Mouse (Mus musculus) kidney, embryonic 16.5 days (tissue): ENCODE data around the gene Shprh. TPM values are rescaled to one million over a fixed set of nuclear protein-coding genes. Genes with fewer than 3 reads are reported as not detected.

ENCODE experiments used
- polyA plus RNA-seq: library from polyadenylated mRNA; unstranded; fragments of >200 nt; fragmentation: Nextera tagmentation; extraction: Ambion mirVana; gene quantifications from 2 replicates; pipeline ENCODE4 v1.2.1, GENCODE M21; 2015

Gene Shprh
- polyA plus RNA-seq, 1 experiment from 2014 or later = 15.1 TPM

Other genes starting within 250 kb of the Shprh start
- not detected in 2 replicates for gene Grm1, start 67.1 kb upstream of the Shprh start, polyA plus RNA-seq
- 32.6 and 35.4 TPM in 2 replicates for gene Fbxo30, start 131.9 kb downstream of the Shprh start, polyA plus RNA-seq
- 0.35 and 1.2 TPM in 2 replicates for gene Epm2a, start 194.0 kb downstream of the Shprh start, polyA plus RNA-seq